Mouse (Mus musculus) layer of hippocampus, postnatal 10 days (tissue): Measurements from ENCODE around the gene AW551984. TPM values are rescaled to one million over a fixed set of nuclear protein-coding genes. Genes with fewer than 3 reads are reported as not detected.

Source experiments
- total RNA-seq, 2 experiments: library from RNA; stranded (reverse); gene quantifications; 2 replicates each; pipeline ENCODE4 v1.2.3; 2021

AW551984 gene
- total RNA-seq, 2 experiments from 2014 or later, result 28.2 to 34.9 TPM

Other genes starting within 250 kb of the AW551984 start
- not detected for gene Olfr951, start 217.0 kb downstream of the AW551984 start, total RNA-seq
- not detected for gene Olfr952, start 177.3 kb downstream of the AW551984 start, total RNA-seq
- not detected for gene Olfr954, start 147.7 kb downstream of the AW551984 start, total RNA-seq
- gene Olfr955, start 132.5 kb downstream of the AW551984 start, total RNA-seq, result not detected
- not detected for gene Olfr44, start 110.4 kb downstream of the AW551984 start, total RNA-seq
- not detected for gene Olfr957, start 88.6 kb downstream of the AW551984 start, total RNA-seq
- gene Olfr958, start 50.3 kb downstream of the AW551984 start, total RNA-seq, result not detected
- not detected for gene Olfr959, start 28.8 kb downstream of the AW551984 start, total RNA-seq
- not detected for gene Olfr148, start 6.3 kb upstream of the AW551984 start, total RNA-seq
- not detected for gene Olfr960, start 17.0 kb upstream of the AW551984 start, total RNA-seq
- gene Olfr961, start 40.7 kb upstream of the AW551984 start, total RNA-seq, result not detected
- gene Olfr963, start 62.8 kb upstream of the AW551984 start, total RNA-seq, result not detected
- not detected for gene Olfr149, start 102.7 kb upstream of the AW551984 start, total RNA-seq
- gene Olfr965, start 107.0 kb upstream of the AW551984 start, total RNA-seq, result not detected
- gene Olfr150, start 126.6 kb upstream of the AW551984 start, total RNA-seq, result not detected
- gene Olfr967, start 141.8 kb upstream of the AW551984 start, total RNA-seq, result not detected
- gene Olfr968, start 178.8 kb upstream of the AW551984 start, total RNA-seq, result not detected
- gene Olfr969, start 186.5 kb upstream of the AW551984 start, total RNA-seq, result not detected
- gene Olfr970, start 204.5 kb upstream of the AW551984 start, total RNA-seq, result not detected
- gene Olfr971, start 232.5 kb upstream of the AW551984 start, total RNA-seq, result not detected